Mouse (Mus musculus) WW6 (cell line): ENCODE measurements around the gene Zc3h7b.
A peak's percentile ranks its signal among the peaks of the same experiment; 100 is the strongest.

Experiments used
- DNase-seq: peaks from one replicate; pipeline ENCODE4 v3.0.0-alpha.2; 2013; ENCODE audit warnings: low read depth, low spot score

The Zc3h7b gene

GRCm38 (mm10) chr15:81792444-81792843, 47.6 kb downstream of the Zc3h7b start:
- no peak for DNase-seq

- no peak for DNase-seq
Measured at GRCm38 (mm10) chr15:81796228-81796627, 51.4 kb downstream of the Zc3h7b start.

GRCm38 (mm10) chr15:81797861-81798260, 53.0 kb downstream of the Zc3h7b start:
- DNase-seq = no peak

GRCm38 (mm10) chr15:81798421-81798820, 53.6 kb downstream of the Zc3h7b start:
- DNase-seq = no peak

- DNase-seq = no peak
Measured at GRCm38 (mm10) chr15:81800391-81800790, 55.5 kb downstream of the Zc3h7b start.

GRCm38 (mm10) chr15:81802001-81802890, 57.4 kb downstream of the Zc3h7b start, which contains the start of gene Tef:
TSS of gene Tef (plus strand) at chr15:81802421.
- DNase-seq = peak; percentile 14

- no peak for DNase-seq
Measured at GRCm38 (mm10) chr15:81802941-81803351, 58.1 kb downstream of the Zc3h7b start.

- no peak for DNase-seq
Measured at GRCm38 (mm10) chr15:81803425-81803951, 58.6 kb downstream of the Zc3h7b start.

- DNase-seq = no peak
Measured at GRCm38 (mm10) chr15:81804172-81804571, 59.3 kb downstream of the Zc3h7b start.

- no peak for DNase-seq
Measured at GRCm38 (mm10) chr15:81804883-81805282, 60.0 kb downstream of the Zc3h7b start.

- DNase-seq = no peak
Measured at GRCm38 (mm10) chr15:81805624-81806023, 60.8 kb downstream of the Zc3h7b start.

GRCm38 (mm10) chr15:81806621-81807404, 62.0 kb downstream of the Zc3h7b start:
- DNase-seq = no peak

GRCm38 (mm10) chr15:81808799-81809198, 63.9 kb downstream of the Zc3h7b start:
- no peak for DNase-seq

- DNase-seq = no peak
Measured at GRCm38 (mm10) chr15:81809550-81809949, 64.7 kb downstream of the Zc3h7b start.

- no peak for DNase-seq
Measured at GRCm38 (mm10) chr15:81810150-81810549, 65.3 kb downstream of the Zc3h7b start.

- peak; percentile 96 for DNase-seq
Measured at GRCm38 (mm10) chr15:81810671-81811598, 66.1 kb downstream of the Zc3h7b start.

- DNase-seq = no peak
Measured at GRCm38 (mm10) chr15:81811599-81811996, 66.7 kb downstream of the Zc3h7b start.

GRCm38 (mm10) chr15:81812287-81812686, 67.4 kb downstream of the Zc3h7b start:
- DNase-seq = no peak

- DNase-seq = no peak
Measured at GRCm38 (mm10) chr15:81812696-81813631, 68.1 kb downstream of the Zc3h7b start.
